Mouse (Mus musculus): ENCODE measurements around the gene Fibp.

- TF ChIP-seq POLR2A (IDR thresholded peaks at IDR 0.05; ENCODE audit: borderline replicate concordance, low read depth, low read length) (no peak), CTCF (IDR thresholded peaks at IDR 0.05; ENCODE audit: low read depth, low read length) (no peak)
These were observed 30.0 kb upstream of the Fibp start for GRCm38 (mm10) chr19:5430408-5430807.

All from bone marrow macrophage, adult 2 months (primary cell).